Mouse (Mus musculus) kidney, embryonic 15.5 days (tissue): ENCODE measurements around the gene Agfg1. TPM values are rescaled to one million over a fixed set of nuclear protein-coding genes. Genes with fewer than 3 reads are reported as not detected.
"Not testable (repeated sequence)": the region's sequence is repeated elsewhere in the genome, so short reads cannot be mapped to it uniquely, and the experiment has no call there.

ENCODE experiments used
- ATAC-seq: fragments of 200-750 bp; cut with Nextera tagmentation; replicated peaks from 2 replicates; pipeline ENCODE4 v1.8.0; 2017; ENCODE audit warnings: moderate TSS enrichment; ENCODE audit not compliant: low FRiP score
- H3K27ac ChIP-seq: fragments of 300-500 bp; sonication (generic); 2 replicates; pipeline ENCODE4 v1.5.1; 2015; ENCODE audit warnings: mild to moderate bottlenecking, inconsistent platforms
- H3K27me3 ChIP-seq: fragments of 300-500 bp; sonication (generic); 2 replicates; pipeline ENCODE4 v1.6.1; 2015; ENCODE audit warnings: inconsistent platforms
- H3K36me3 ChIP-seq: fragments of 300-500 bp; sonication (generic); 2 replicates; pipeline ENCODE4 v1.6.1; 2015; ENCODE audit warnings: inconsistent platforms
- H3K4me1 ChIP-seq: fragments of 300-500 bp; sonication (generic); 2 replicates; pipeline ENCODE4 v1.6.1; 2015; ENCODE audit warnings: inconsistent platforms
- H3K4me2 ChIP-seq: fragments of 300-500 bp; sonication (generic); 2 replicates; pipeline ENCODE4 v1.6.1; 2015; ENCODE audit warnings: moderate library complexity, mild to moderate bottlenecking, inconsistent platforms
- H3K4me3 ChIP-seq: fragments of 300-500 bp; sonication (generic); replicated peaks from 2 replicates; pipeline ENCODE4 v1.5.1; 2015; ENCODE audit warnings: mild to moderate bottlenecking, inconsistent platforms
- H3K9ac ChIP-seq: fragments of 300-500 bp; sonication (generic); 2 replicates; pipeline ENCODE4 v1.6.1; 2015; ENCODE audit warnings: mild to moderate bottlenecking, inconsistent platforms
- H3K9me3 ChIP-seq: fragments of 300-500 bp; sonication (generic); replicated peaks from 2 replicates; pipeline ENCODE4 v1.6.1; 2016; ENCODE audit warnings: inconsistent platforms
- WGBS: fragments of 180-500 bp; shearing (Covaris S2); methylation state at CpG from one replicate; pipeline ENCODE4 v1.1.7; 2015; ENCODE audit warnings: mixed read lengths; 5-methylcytosine and 5-hydroxymethylcytosine counted together
- polyA plus RNA-seq: library from polyadenylated mRNA; unstranded; fragments of >200 nt; fragmentation: Nextera tagmentation; extraction: Ambion mirVana; gene quantifications from 2 replicates; pipeline ENCODE4 v1.2.1, GENCODE M21; 2015

Agfg1 gene
- polyA plus RNA-seq, 1 experiment from 2014 or later: 29.7 TPM

DNA sequence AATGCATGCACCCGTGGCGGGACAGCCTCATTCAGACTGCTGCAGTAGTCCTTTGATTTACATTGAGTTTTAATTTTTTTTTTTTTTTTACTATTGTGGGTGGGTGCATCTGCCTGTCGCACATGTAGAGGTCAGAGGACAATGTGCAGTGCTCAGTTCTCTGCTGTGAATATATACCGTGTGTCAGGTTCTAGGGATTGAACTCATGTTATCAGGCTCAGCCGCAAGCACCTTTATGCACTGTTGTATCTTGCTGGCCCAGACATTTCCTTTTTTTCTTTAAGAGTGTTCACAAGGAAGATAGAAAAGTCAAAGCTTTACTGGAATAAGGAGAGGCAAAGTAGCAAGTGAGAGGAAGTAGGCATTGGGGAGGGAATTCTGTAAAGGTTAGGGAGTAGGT is 16.4 kb downstream of the Agfg1 start:
- Histone ChIP-seq H3K4me3 (no peak overlapping the region), H3K36me3 (peaks cover 11% of the 10 kb centered on the region; the same call in 1 of the 2 replicates), H3K4me2 (no peak overlapping the region), H3K27me3 (no peaks in the 10 kb centered on the region), H3K27ac (no peak overlapping the region), H3K4me1 (0 out of 2 replicates have a peak, but pooled peaks cover 2% of the 10 kb centered on the region), H3K9me3 (no peaks in the 10 kb centered on the region), H3K9ac (no peak overlapping the region)
- no peak for ATAC-seq
- WGBS: 90% methylated on average over 5 of the region's 5 CpGs

- Histone ChIP-seq H3K27me3 (no peaks in the 10 kb centered on the region), H3K36me3 (peaks cover 23% of the 10 kb centered on the region; the same call in 1 of the 2 replicates), H3K27ac (no peak overlapping the region), H3K9ac (no peak overlapping the region), H3K4me2 (no peak overlapping the region), H3K4me3 (no peak overlapping the region), H3K4me1 (no peaks in the 10 kb centered on the region), H3K9me3 (no peaks in the 10 kb centered on the region)
- ATAC-seq: no peak
Measured at GRCm38 (mm10) chr1:82858236-82858635, 19.0 kb downstream of the Agfg1 start.

- Histone ChIP-seq H3K9me3 (no peaks in the 10 kb centered on the region), H3K4me1 (no peaks in the 10 kb centered on the region), H3K27ac (no peak overlapping the region), H3K27me3 (no peaks in the 10 kb centered on the region), H3K9ac (no peak overlapping the region), H3K36me3 (peaks cover 23% of the 10 kb centered on the region; the same call in 1 of the 2 replicates), H3K4me3 (no peak overlapping the region), H3K4me2 (no peak overlapping the region)
- no peak for ATAC-seq
- 88% methylated on average over 4 of the region's 4 CpGs for WGBS
Measured at GRCm38 (mm10) chr1:82860391-82860790, 21.1 kb downstream of the Agfg1 start.

DNA sequence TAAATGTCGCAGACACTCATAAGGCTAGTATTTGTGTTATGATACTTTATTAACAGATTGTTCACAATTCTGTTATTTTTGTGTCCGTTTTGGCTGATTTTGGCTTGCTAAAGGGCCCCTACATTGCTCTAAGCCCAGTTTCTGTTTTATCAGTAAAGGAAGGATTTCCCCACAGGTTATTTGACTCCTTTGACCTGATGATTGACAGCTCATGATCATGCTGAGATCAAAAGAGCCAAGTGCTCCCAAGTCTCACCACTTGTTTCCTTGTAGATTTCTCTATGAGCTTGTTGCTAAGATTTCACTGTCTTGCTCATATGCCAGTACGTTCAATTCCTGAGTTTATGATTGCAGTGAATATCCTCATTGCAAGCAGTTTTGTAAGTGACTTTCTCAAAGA is 30.9 kb downstream of the Agfg1 start:
- Histone ChIP-seq H3K4me1 (0 out of 2 replicates have a peak, but pooled peaks cover 3% of the 10 kb centered on the region), H3K4me3 (no peak overlapping the region), H3K4me2 (no peak overlapping the region), H3K9me3 (no peaks in the 10 kb centered on the region), H3K9ac (no peak overlapping the region), H3K27ac (no peak overlapping the region), H3K36me3 (peaks cover 36% of the 10 kb centered on the region), H3K27me3 (no peaks in the 10 kb centered on the region)
- 87% methylated on average over 3 of the region's 3 CpGs for WGBS
- no peak for ATAC-seq

DNA sequence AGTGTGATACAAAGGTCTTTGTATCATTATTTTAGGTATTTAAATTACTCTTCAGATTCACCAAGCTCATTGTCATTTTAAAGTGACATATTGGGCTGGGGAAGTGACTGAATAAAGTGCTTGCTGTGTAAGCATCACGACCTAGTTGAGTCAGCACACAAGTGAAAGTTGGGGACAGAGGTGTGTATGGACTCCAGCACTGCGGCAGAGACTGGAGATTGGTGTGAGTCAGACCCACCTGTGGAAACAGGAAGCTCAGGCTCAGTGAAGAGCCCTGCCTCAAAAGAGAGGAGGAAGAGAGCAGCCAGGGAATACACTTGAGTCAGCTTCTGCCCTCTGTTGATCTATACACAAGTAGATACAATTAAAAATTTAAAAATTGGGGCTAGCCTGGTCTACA is 39.9 kb downstream of the Agfg1 start:
- Histone ChIP-seq H3K9ac (no peak overlapping the region), H3K27me3 (no peaks in the 10 kb centered on the region), H3K27ac (no peak overlapping the region), H3K9me3 (no peaks in the 10 kb centered on the region), H3K4me2 (no peak overlapping the region), H3K4me1 (no peaks in the 10 kb centered on the region), H3K4me3 (no peak overlapping the region), H3K36me3 (peaks cover 61% of the 10 kb centered on the region)
- no peak for ATAC-seq
- WGBS: 86% methylated on average over 2 of the region's 2 CpGs

- 90% methylated on average over 8 of the region's 8 CpGs for WGBS
- Histone ChIP-seq H3K27me3 (no peaks in the 10 kb centered on the region), H3K9me3 (no peaks in the 10 kb centered on the region), H3K4me2 (no peak overlapping the region), H3K36me3 (peaks cover 65% of the 10 kb centered on the region), H3K4me1 (no peaks in the 10 kb centered on the region), H3K4me3 (no peak overlapping the region), H3K27ac (no peak overlapping the region), H3K9ac (no peak overlapping the region)
- ATAC-seq: no peak
Measured at GRCm38 (mm10) chr1:82880196-82880595, 40.9 kb downstream of the Agfg1 start.

GRCm38 (mm10) chr1:82893269-82893668 is 54.0 kb downstream of the Agfg1 start:
- Histone ChIP-seq H3K27ac (no peak overlapping the region), H3K4me2 (no peak overlapping the region), H3K9ac (no peak overlapping the region), H3K9me3 (no peaks in the 10 kb centered on the region), H3K36me3 (peaks cover 62% of the 10 kb centered on the region), H3K27me3 (no peaks in the 10 kb centered on the region), H3K4me3 (no peak overlapping the region), H3K4me1 (no peaks in the 10 kb centered on the region)
- 94% methylated on average over 7 of the region's 7 CpGs for WGBS
- no peak for ATAC-seq

DNA sequence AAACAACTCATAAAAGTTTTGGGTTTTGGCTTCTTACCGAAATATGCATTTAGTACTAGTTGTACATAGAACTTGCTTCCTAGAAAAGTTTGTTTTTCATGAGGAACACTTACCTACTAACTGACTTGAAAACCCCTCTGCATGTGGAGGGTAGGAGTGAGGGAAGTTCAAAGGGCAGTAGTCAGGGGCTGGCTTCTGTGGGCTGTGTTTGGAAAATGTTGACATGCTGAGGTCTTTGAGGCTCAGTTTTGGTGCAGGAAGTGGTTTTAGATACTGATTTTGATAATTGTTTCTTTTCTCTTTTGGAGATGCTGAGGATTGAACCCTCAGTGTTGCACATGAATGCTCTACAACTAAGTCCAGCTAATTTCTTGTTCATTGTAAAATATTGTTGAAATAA is 61.3 kb downstream of the Agfg1 start:
- 92% methylated on average over 1 of the region's 1 CpGs for WGBS
- Histone ChIP-seq H3K4me2 (no peak overlapping the region), H3K27me3 (no peaks in the 10 kb centered on the region), H3K27ac (no peak overlapping the region), H3K4me3 (no peak overlapping the region), H3K9me3 (no peaks in the 10 kb centered on the region), H3K9ac (no peak overlapping the region), H3K36me3 (peaks cover 56% of the 10 kb centered on the region), H3K4me1 (no peaks in the 10 kb centered on the region)
- no peak for ATAC-seq

GRCm38 (mm10) chr1:82901201-82901600 is 61.9 kb downstream of the Agfg1 start:
- Histone ChIP-seq H3K4me1 (no peaks in the 10 kb centered on the region), H3K9me3 (no peaks in the 10 kb centered on the region), H3K4me2 (no peak overlapping the region), H3K36me3 (peaks cover 56% of the 10 kb centered on the region), H3K27ac (no peak overlapping the region), H3K4me3 (no peak overlapping the region), H3K9ac (no peak overlapping the region), H3K27me3 (no peaks in the 10 kb centered on the region)
- no peak for ATAC-seq
- WGBS: 90% methylated on average over 3 of the region's 3 CpGs

GRCm38 (mm10) chr1:82905886-82906285 is 66.6 kb downstream of the Agfg1 start:
- Histone ChIP-seq H3K4me1 (no peaks in the 10 kb centered on the region), H3K27me3 (no peaks in the 10 kb centered on the region), H3K4me3 (no peak overlapping the region), H3K4me2 (no peak overlapping the region), H3K27ac (no peak overlapping the region), H3K9me3 (no peaks in the 10 kb centered on the region), H3K36me3 (peaks cover 27% of the 10 kb centered on the region), H3K9ac (no peak overlapping the region)
- WGBS: 81% methylated on average over 3 of the region's 3 CpGs
- no peak for ATAC-seq

GRCm38 (mm10) chr1:82913025-82913424 is 73.7 kb downstream of the Agfg1 start, which contains the start of gene A030005L19Rik:
Gene A030005L19Rik, plus strand, starts transcription at chr1:82913325.
- no peaks in the 10 kb centered on the region for H3K27me3 ChIP-seq
- no peak for ATAC-seq
- H3K9me3 ChIP-seq: no peaks in the 10 kb centered on the region
- H3K4me1 ChIP-seq: no peaks in the 10 kb centered on the region
- WGBS: 91% methylated on average over 3 of the region's 3 CpGs
- H3K9ac ChIP-seq: no peak within 1 kb of the TSS
- no peaks in the 10 kb centered on the region for H3K36me3 ChIP-seq
- H3K4me2 ChIP-seq: no peak within 1 kb of the TSS
- no peak within 1 kb of the TSS for H3K4me3 ChIP-seq
- no peak within 1 kb of the TSS for H3K27ac ChIP-seq

- not testable (repeated sequence) for H3K4me1 ChIP-seq, H3K9me3 ChIP-seq, H3K27ac ChIP-seq, H3K9ac ChIP-seq, H3K4me2 ChIP-seq, H3K27me3 ChIP-seq, ATAC-seq, H3K36me3 ChIP-seq, H3K4me3 ChIP-seq
- WGBS: 98% methylated on average over 5 of the region's 5 CpGs
Measured at GRCm38 (mm10) chr1:82913434-82913833, 74.2 kb downstream of the Agfg1 start.

DNA sequence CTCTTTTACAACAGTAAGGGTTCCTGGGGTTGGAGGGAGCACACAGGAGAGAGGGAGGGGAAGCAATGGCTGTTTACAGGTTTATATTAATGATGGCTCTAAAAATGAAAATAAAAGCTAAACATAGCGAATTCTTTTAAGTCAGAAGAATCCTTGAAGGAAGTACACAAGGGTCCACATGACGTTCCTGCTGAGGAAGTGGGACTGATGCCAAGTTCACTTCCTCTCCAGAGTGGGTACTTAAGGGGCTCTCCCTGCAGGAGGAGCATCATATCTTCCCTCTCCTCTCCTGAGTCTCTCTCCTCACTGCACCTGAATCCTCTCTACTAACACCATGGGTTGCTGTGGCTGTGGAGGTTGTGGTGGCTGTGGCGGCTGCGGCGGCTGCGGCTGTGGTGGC is 85.4 kb downstream of the Agfg1 start, which contains the start of gene A030014E15Rik:
A030014E15Rik (plus strand) TSS at position 268 of the 400 bp plus-strand sequence.
- no peaks in the 10 kb centered on the region for H3K27me3 ChIP-seq
- ATAC-seq: no peak
- no peaks in the 10 kb centered on the region for H3K9me3 ChIP-seq
- H3K9ac ChIP-seq: no peak within 1 kb of the TSS
- no peaks in the 10 kb centered on the region for H3K4me1 ChIP-seq
- H3K27ac ChIP-seq: no peak within 1 kb of the TSS
- H3K4me3 ChIP-seq: no peak within 1 kb of the TSS
- 78% methylated on average over 6 of the region's 6 CpGs for WGBS
- no peaks in the 10 kb centered on the region for H3K36me3 ChIP-seq
- H3K4me2 ChIP-seq: no peak within 1 kb of the TSS
